Mouse (Mus musculus) liver, embryonic 14.5 days (tissue): Measurements from ENCODE around the gene Wfdc3. TPM values are rescaled to one million over a fixed set of nuclear protein-coding genes. Genes with fewer than 3 reads are reported as not detected.

Source experiments
- ATAC-seq: fragments of 200-750 bp; cut with Nextera tagmentation; 2 replicates; pipeline ENCODE4 v1.8.0; 2017; ENCODE audit warnings: moderate number of reproducible peaks, mild to moderate bottlenecking, moderate library complexity; ENCODE audit not compliant: insufficient read depth
- DNase-seq, 3 experiments: peaks; one replicate each; pipeline ENCODE4 v3.0.0-alpha.2; 2012 to 2013; ENCODE audit warnings: low read depth in 3 of 3, low spot score in 3 of 3
- H3K27ac ChIP-seq: fragments of 300-500 bp; sonication (generic); 2 replicates; pipeline ENCODE4 v1.5.1; 2014; ENCODE audit warnings: moderate library complexity, mild to moderate bottlenecking, control low read depth, inconsistent platforms
- H3K27me3 ChIP-seq: fragments of 300-500 bp; sonication (generic); 2 replicates; pipeline ENCODE4 v1.6.1; 2014; ENCODE audit warnings: mild to moderate bottlenecking, low read length, moderate library complexity; ENCODE audit not compliant: control insufficient read depth, insufficient read depth
- H3K36me3 ChIP-seq: fragments of 300-500 bp; sonication (generic); replicated peaks from 2 replicates; pipeline ENCODE4 v1.6.1; 2014; ENCODE audit warnings: low read depth; ENCODE audit not compliant: control insufficient read depth, insufficient read depth
- H3K4me1 ChIP-seq, 2 experiments: fragments of 200-500 bp in 1 of 2; fragments of 300-500 bp in 1 of 2; sonication (generic) in 1 of 2; replicated peaks; 2 replicates each; pipeline ENCODE4 v1.6.1; 2012 to 2014; ENCODE audit warnings: antibody characterized with exemption in 1 of 2, inconsistent platforms in 1 of 2, low read length in 1 of 2; ENCODE audit not compliant: control insufficient read depth in 2 of 2, insufficient read depth in 2 of 2
- H3K4me2 ChIP-seq: fragments of 300-500 bp; sonication (generic); 2 replicates; pipeline ENCODE4 v1.6.1; 2014; ENCODE audit warnings: low read depth, mild to moderate bottlenecking, control low read depth, moderate library complexity
- H3K4me3 ChIP-seq, 2 experiments: fragments of 200-500 bp in 1 of 2; fragments of 300-500 bp in 1 of 2; sonication (generic) in 1 of 2; 2 replicates each; pipeline ENCODE4 v1.5.1; 2012 to 2014; ENCODE audit warnings: low read depth in 2 of 2, low read length in 2 of 2, mild to moderate bottlenecking in 2 of 2, control low read depth in 1 of 2, inconsistent platforms in 1 of 2, moderate library complexity in 1 of 2; ENCODE audit not compliant: insufficient read depth in 1 of 2
- H3K9ac ChIP-seq: fragments of 300-500 bp; sonication (generic); replicated peaks from 2 replicates; pipeline ENCODE4 v1.6.1; 2014; ENCODE audit warnings: mild to moderate bottlenecking, control low read depth, moderate library complexity
- H3K9me3 ChIP-seq: fragments of 300-500 bp; sonication (generic); 2 replicates; pipeline ENCODE4 v1.6.1; 2016; ENCODE audit warnings: low read length, mixed read lengths; ENCODE audit not compliant: control insufficient read depth
- CTCF ChIP-seq: IDR thresholded peaks from 2 replicates; pipeline ENCODE4 v1.5.1; 2016; ENCODE audit warnings: antibody characterized with exemption, low read depth, control low read depth
- EP300 ChIP-seq: IDR thresholded peaks from 2 replicates; pipeline ENCODE4 v1.6.1; 2016; ENCODE audit warnings: antibody characterized with exemption, low read depth
- WGBS: fragments of 180-500 bp; shearing (Covaris S2); extraction: QIAGEN DNeasy Blood & Tissue Kit; methylation state at CpG from one replicate; pipeline ENCODE4 v1.1.7; 2014; ENCODE audit not compliant: insufficient replicate concordance; 5-methylcytosine and 5-hydroxymethylcytosine counted together
- polyA plus RNA-seq, 2 experiments: library from polyadenylated mRNA; depleted of rRNA in 1 of 2; stranded (reverse) in 1 of 2; unstranded in 1 of 2; fragments of >200 nt; fragmentation: Nextera tagmentation in 1 of 2; extraction: Ambion mirVana in 1 of 2; gene quantifications; 2 replicates each; pipeline versions ENCODE4 v1.2.1 to v1.2.3; 2012 to 2014

Wfdc3 gene
- polyA plus RNA-seq, 2 experiments: 1.9 to 2.1 TPM

DNA sequence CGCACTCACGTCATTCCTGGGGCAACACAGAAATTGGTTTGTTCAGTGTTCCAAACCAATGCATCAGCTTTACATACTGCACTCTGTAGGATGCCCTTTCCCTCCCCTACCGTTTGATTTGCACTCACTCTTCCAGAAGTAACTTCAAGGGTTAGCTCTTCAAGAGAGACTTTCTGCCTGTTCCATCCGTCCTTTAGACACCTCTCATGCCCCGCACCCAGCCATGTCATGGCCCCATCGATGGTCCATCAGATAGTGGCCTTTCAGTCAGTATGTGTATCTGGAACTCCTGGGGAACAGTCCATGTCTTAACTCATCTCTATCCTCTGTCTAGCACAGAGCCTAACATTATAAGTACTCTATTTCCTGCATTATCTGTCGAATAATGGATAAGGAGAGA lies 16.9 kb upstream of the Wfdc3 start:
- WGBS: 79% methylated on average over 7 of the region's 7 CpGs
- H3K9me3 ChIP-seq: no peaks in the 10 kb centered on the region
- H3K36me3 ChIP-seq: peaks cover 86% of the 10 kb centered on the region
- no peaks in the 10 kb centered on the region for H3K27me3 ChIP-seq
- H3K4me1 ChIP-seq: peaks cover 53 to 59% of the 10 kb centered on the region in 2 experiments
- DNase-seq: no peak
- peak overlapping the region; percentile 11; the same call in 1 of the 2 replicates for H3K4me2 ChIP-seq
- peak overlapping the region; percentile 92 for H3K27ac ChIP-seq
- H3K4me3 ChIP-seq: no peak overlapping the region
- no peak overlapping the region; the same call in none of the 2 replicates for H3K9ac ChIP-seq
- TF ChIP-seq EP300 (no peak), CTCF (no peak)
- no peak for ATAC-seq

DNA sequence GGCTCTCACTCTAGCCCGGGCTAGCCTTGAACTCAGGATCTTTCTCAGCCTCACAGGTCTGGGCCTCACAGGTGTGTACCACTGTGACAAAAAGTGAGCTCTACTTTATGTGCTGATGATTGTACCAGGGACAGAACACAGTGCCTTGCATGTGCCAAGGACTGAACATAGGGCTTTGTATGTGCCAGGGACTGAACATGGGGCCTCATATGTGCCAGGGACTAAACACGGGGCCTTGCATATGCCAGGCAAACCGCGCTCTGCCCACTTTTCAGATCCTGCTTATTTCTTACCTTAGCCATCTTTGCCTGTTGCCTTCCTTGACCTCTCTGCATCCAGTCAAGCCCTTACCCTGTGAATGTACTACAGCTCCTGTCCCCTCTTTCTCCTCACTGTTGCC lies 16.2 kb upstream of the Wfdc3 start:
- Histone ChIP-seq H3K9me3 (no peaks in the 10 kb centered on the region), H3K4me1 (peaks cover 53 to 59% of the 10 kb centered on the region in 2 experiments), H3K4me2 (peak overlapping the region; percentile 61), H3K36me3 (peaks cover 86% of the 10 kb centered on the region), H3K27me3 (no peaks in the 10 kb centered on the region), H3K9ac (peak overlapping the region; percentile 73), H3K27ac (peak overlapping the region; percentile 92), H3K4me3 (no peak overlapping the region)
- 75% methylated on average over 4 of the region's 4 CpGs for WGBS
- TF ChIP-seq CTCF (no peak), EP300 (no peak)
- DNase-seq (no peak), ATAC-seq (peak; percentile 3; the same call in 1 of the 2 replicates)

DNA sequence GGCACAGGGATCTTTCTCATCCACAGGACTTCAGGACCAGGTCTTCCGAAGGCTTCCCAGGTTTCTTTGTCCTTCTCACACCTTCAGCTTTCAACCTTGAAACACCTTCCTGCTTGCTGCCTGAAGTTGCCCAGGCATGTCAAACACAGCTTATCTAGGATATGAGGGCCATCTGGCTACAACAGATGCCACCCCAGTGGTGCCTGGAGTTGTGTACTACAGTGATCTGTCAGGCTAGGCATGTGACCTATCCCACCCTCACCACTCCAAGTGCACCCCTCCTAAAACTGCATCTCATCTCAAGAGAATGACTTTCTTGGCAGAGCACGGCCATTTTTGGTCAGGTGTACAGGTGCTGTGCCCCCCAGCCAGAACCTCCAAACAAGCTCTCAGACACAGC lies 15.8 kb upstream of the Wfdc3 start:
- Histone ChIP-seq H3K9me3 (no peaks in the 10 kb centered on the region), H3K27me3 (no peaks in the 10 kb centered on the region), H3K4me3 (no peak overlapping the region), H3K36me3 (peaks cover 86% of the 10 kb centered on the region), H3K9ac (peak overlapping the region; percentile 73), H3K4me2 (peak overlapping the region; percentile 61), H3K4me1 (peaks cover 53 to 59% of the 10 kb centered on the region in 2 experiments), H3K27ac (peak overlapping the region; percentile 92)
- ATAC-seq: peak; percentile 88
- peak; percentile 78 to 82 (median 81) for DNase-seq
- TF ChIP-seq CTCF (peak; percentile 3; the same call in 1 of the 2 replicates), EP300 (peak; percentile 94)
- WGBS: 62% methylated on average over 2 of the region's 2 CpGs

DNA sequence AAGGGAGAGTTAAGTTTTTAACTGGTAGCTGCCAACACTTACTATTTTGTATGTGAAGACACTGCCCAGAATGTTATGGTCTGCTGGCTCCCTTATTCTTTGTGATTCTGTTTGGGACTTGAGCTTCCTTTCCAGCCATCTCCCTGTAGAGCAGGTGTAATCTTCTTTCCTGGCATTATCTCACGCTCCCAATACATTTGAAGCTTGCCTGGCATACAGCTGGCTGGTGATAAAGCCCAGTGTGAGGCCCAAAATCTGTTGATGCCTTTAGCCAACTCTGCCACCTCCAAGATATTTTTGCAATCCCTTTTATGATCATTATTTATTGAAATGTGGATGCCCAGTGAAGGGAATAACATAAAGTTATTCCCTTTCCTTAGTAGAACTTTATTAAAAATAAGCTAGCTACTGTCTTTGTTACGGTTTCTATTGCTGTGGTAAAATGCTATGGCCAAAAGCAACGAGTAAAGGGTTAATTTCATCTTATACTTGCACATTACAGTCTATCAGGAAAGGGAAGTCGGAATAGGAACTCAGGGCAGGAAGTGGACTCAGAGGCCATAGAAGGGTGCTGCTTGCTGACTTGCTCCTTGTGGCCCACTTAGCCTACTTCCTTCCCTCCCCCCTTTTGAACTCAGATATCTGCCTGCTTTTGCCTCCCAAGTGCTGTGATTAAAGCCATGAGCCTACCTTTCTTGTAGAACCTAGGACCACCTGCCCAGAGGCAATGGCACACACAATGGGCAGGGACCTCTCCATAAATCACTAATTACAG lies 14.5 kb upstream of the Wfdc3 start:
- DNase-seq (peak; percentile 85 to 89 (median 87)), ATAC-seq (peak; percentile 72)
- Histone ChIP-seq H3K4me3 (peak overlapping the region in 1 of 2 experiments; percentile 15; a peak in 2 of 4 replicates), H3K4me1 (peaks cover 53 to 59% of the 10 kb centered on the region in 2 experiments), H3K4me2 (peak overlapping the region; percentile 63), H3K36me3 (peaks cover 86% of the 10 kb centered on the region), H3K27ac (peak overlapping the region; percentile 92), H3K27me3 (no peaks in the 10 kb centered on the region), H3K9me3 (no peaks in the 10 kb centered on the region), H3K9ac (peak overlapping the region; percentile 73)
- WGBS: 30% methylated on average over 4 of the region's 4 CpGs
- TF ChIP-seq EP300 (peak; percentile 99), CTCF (no peak)

DNA sequence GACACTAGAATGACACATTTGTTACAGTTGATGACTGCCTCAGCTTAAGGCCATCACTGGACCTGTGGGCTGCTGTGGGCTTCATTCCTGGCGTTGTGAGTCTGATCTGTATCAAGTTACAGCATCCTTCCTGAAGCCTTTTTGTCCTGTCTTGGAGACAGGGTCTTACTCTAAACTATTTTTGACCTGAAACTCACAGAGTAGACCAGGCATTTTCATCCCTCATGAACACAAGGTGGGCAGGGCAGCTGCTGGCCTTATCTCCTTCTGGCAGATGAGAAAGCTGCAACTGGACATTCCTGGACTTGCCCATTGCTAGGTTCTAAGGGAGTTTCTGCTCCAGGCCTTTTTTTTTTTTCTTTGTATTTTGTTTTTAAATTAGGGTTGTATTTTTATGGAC lies 13.0 kb upstream of the Wfdc3 start:
- Histone ChIP-seq H3K4me1 (peaks cover 53 to 58% of the 10 kb centered on the region in 2 experiments), H3K4me2 (peak overlapping the region; percentile 63), H3K27ac (peak overlapping the region; percentile 92), H3K9me3 (no peaks in the 10 kb centered on the region), H3K4me3 (peak overlapping the region; percentile 7 to 23; a peak in 2 of 4 replicates), H3K36me3 (peaks cover 93% of the 10 kb centered on the region), H3K27me3 (no peaks in the 10 kb centered on the region), H3K9ac (peak overlapping the region; percentile 73)
- WGBS: 50% methylated on average over 1 of the region's 1 CpGs
- TF ChIP-seq EP300 (peak; percentile 86), CTCF (no peak)
- ATAC-seq (peak; percentile 65), DNase-seq (peak; percentile 75 to 79 (median 75))
